Mouse (Mus musculus) heart, embryonic 16.5 days (tissue): ENCODE measurements at regions not wholly inside any gene's neighbourhood (a gene's known extent, or its start where the extent isn't known, plus 50 kb on each side); places are given as distances from the start of the nearest gene placed in this dataset.
A peak's percentile ranks its signal among the peaks of the same experiment; 100 is the strongest.

Experiments
- ATAC-seq: fragments of 200-750 bp; cut with Nextera tagmentation; replicated peaks from 2 replicates; pipeline ENCODE4 v1.8.0; 2017; ENCODE audit warnings: moderate number of reproducible peaks; ENCODE audit not compliant: insufficient read depth, low FRiP score; ENCODE audit errors: extremely low read depth
- H3K27ac ChIP-seq: fragments of 300-500 bp; sonication (generic); 2 replicates; pipeline ENCODE4 v1.5.1; 2014; ENCODE audit warnings: mild to moderate bottlenecking, low read length, control low read depth, moderate library complexity
- H3K27me3 ChIP-seq: fragments of 300-500 bp; sonication (generic); 2 replicates; pipeline ENCODE4 v1.6.1; 2014; ENCODE audit warnings: low read length, mixed read lengths; ENCODE audit not compliant: control insufficient read depth, insufficient read depth
- H3K36me3 ChIP-seq: fragments of 300-500 bp; sonication (generic); 2 replicates; pipeline ENCODE4 v1.6.1; 2014; ENCODE audit not compliant: control insufficient read depth, insufficient read depth
- H3K4me1 ChIP-seq: fragments of 300-500 bp; sonication (generic); 2 replicates; pipeline ENCODE4 v1.6.1; 2014; ENCODE audit warnings: low read length, mixed read lengths; ENCODE audit not compliant: control insufficient read depth, insufficient read depth
- H3K4me2 ChIP-seq: fragments of 300-500 bp; sonication (generic); 2 replicates; pipeline ENCODE4 v1.6.1; 2014; ENCODE audit warnings: low read depth, mild to moderate bottlenecking, control low read depth, low read length
- H3K4me3 ChIP-seq: fragments of 300-500 bp; sonication (generic); 2 replicates; pipeline ENCODE4 v1.5.1; 2014; ENCODE audit warnings: mild to moderate bottlenecking, control low read depth, low read length
- H3K9ac ChIP-seq: fragments of 300-500 bp; sonication (generic); 2 replicates; pipeline ENCODE4 v1.6.1; 2014; ENCODE audit warnings: low read length, control low read depth
- H3K9me3 ChIP-seq: fragments of 300-500 bp; sonication (generic); replicated peaks from 2 replicates; pipeline ENCODE4 v1.6.1; 2016; ENCODE audit warnings: low read length; ENCODE audit not compliant: control insufficient read depth
- WGBS: fragments of 180-500 bp; shearing (Covaris S2); extraction: QIAGEN DNeasy Blood & Tissue Kit; methylation state at CpG from one replicate; pipeline ENCODE4 v1.1.7; 2014; 5-methylcytosine and 5-hydroxymethylcytosine counted together

- Histone ChIP-seq H3K9me3 (no peaks in the 10 kb centered on the region), H3K4me1 (0 out of 2 replicates have a peak, but pooled peaks cover 2% of the 10 kb centered on the region), H3K27ac (no peak overlapping the region), H3K4me2 (no peak overlapping the region), H3K9ac (no peak overlapping the region), H3K4me3 (no peak overlapping the region), H3K36me3 (no peaks in the 10 kb centered on the region), H3K27me3 (no peaks in the 10 kb centered on the region; the same call in 1 of the 2 replicates)
- 53% methylated on average over 3 of the region's 3 CpGs for WGBS
- ATAC-seq: no peak
Observed at GRCm38 (mm10) chr12:107652126-107652728, 163.8 kb downstream of the 3110018I06Rik start.

- Histone ChIP-seq H3K27ac (no peak overlapping the region), H3K4me1 (0 out of 2 replicates have a peak, but pooled peaks cover 2% of the 10 kb centered on the region), H3K36me3 (no peaks in the 10 kb centered on the region), H3K27me3 (no peaks in the 10 kb centered on the region; the same call in 1 of the 2 replicates), H3K9ac (no peak overlapping the region), H3K9me3 (no peaks in the 10 kb centered on the region), H3K4me3 (no peak overlapping the region), H3K4me2 (no peak overlapping the region)
- ATAC-seq: peak; percentile 32; the same call in 1 of the 2 replicates
- 28% methylated on average over 7 of the region's 7 CpGs for WGBS
Observed at GRCm38 (mm10) chr12:107653131-107653530, 164.7 kb downstream of the 3110018I06Rik start.

- H3K4me3 ChIP-seq: no peak overlapping the region
- no peak for ATAC-seq
- no peak overlapping the region for H3K27ac ChIP-seq
- no peaks in the 10 kb centered on the region for H3K36me3 ChIP-seq
- H3K27me3 ChIP-seq: no peaks in the 10 kb centered on the region; the same call in 1 of the 2 replicates
- no peak overlapping the region for H3K4me2 ChIP-seq
- H3K4me1 ChIP-seq: 0 out of 2 replicates have a peak, but pooled peaks cover 2% of the 10 kb centered on the region
- no peak overlapping the region for H3K9ac ChIP-seq
- H3K9me3 ChIP-seq: no peaks in the 10 kb centered on the region
- WGBS: 53% methylated on average over 5 of the region's 5 CpGs
Observed at GRCm38 (mm10) chr12:107656846-107657245, 168.4 kb downstream of the 3110018I06Rik start.

- ATAC-seq: no peak
- Histone ChIP-seq H3K9ac (no peak overlapping the region), H3K9me3 (no peaks in the 10 kb centered on the region), H3K4me3 (no peak overlapping the region), H3K4me1 (0 out of 2 replicates have a peak, but pooled peaks cover under 1% of the 10 kb centered on the region), H3K27me3 (no peaks in the 10 kb centered on the region; the same call in 1 of the 2 replicates), H3K27ac (no peak overlapping the region), H3K36me3 (no peaks in the 10 kb centered on the region), H3K4me2 (no peak overlapping the region)
- WGBS: 81% methylated on average over 12 of the region's 12 CpGs
Observed at GRCm38 (mm10) chr12:107658241-107658640, 169.8 kb downstream of the 3110018I06Rik start.

- no peak overlapping the region for H3K4me2 ChIP-seq
- H3K27me3 ChIP-seq: no peaks in the 10 kb centered on the region
- H3K4me3 ChIP-seq: no peak overlapping the region
- no peaks in the 10 kb centered on the region for H3K36me3 ChIP-seq
- H3K27ac ChIP-seq: no peak overlapping the region
- ATAC-seq: no peak
- 80% methylated on average over 9 of the region's 9 CpGs for whole genome bisulfite sequencing
- H3K9ac ChIP-seq: no peak overlapping the region
- H3K9me3 ChIP-seq: no peaks in the 10 kb centered on the region
- no peaks in the 10 kb centered on the region for H3K4me1 ChIP-seq
Observed at GRCm38 (mm10) chr12:107658821-107659220, 170.4 kb downstream of the 3110018I06Rik start.

GRCm38 (mm10) chr12:107662624-107663023, 174.2 kb downstream of the 3110018I06Rik start:
- H3K4me2 ChIP-seq: no peak overlapping the region
- no peaks in the 10 kb centered on the region for H3K36me3 ChIP-seq
- no peaks in the 10 kb centered on the region for H3K4me1 ChIP-seq
- H3K27ac ChIP-seq: no peak overlapping the region
- H3K9ac ChIP-seq: no peak overlapping the region
- no peak for ATAC-seq
- no peaks in the 10 kb centered on the region for H3K27me3 ChIP-seq
- 17% methylated on average over 1 of the region's 1 CpGs for WGBS
- H3K9me3 ChIP-seq: no peaks in the 10 kb centered on the region
- H3K4me3 ChIP-seq: no peak overlapping the region

- 74% methylated on average over 3 of the region's 3 CpGs for WGBS
- no peak overlapping the region for H3K9ac ChIP-seq
- H3K4me1 ChIP-seq: no peaks in the 10 kb centered on the region
- no peak overlapping the region for H3K27ac ChIP-seq
- ATAC-seq: no peak
- H3K36me3 ChIP-seq: no peaks in the 10 kb centered on the region
- no peak overlapping the region for H3K4me3 ChIP-seq
- H3K27me3 ChIP-seq: no peaks in the 10 kb centered on the region
- H3K4me2 ChIP-seq: no peak overlapping the region
- no peaks in the 10 kb centered on the region for H3K9me3 ChIP-seq
Observed at GRCm38 (mm10) chr12:107667836-107668235, 179.4 kb downstream of the 3110018I06Rik start.

- Histone ChIP-seq H3K27me3 (no peaks in the 10 kb centered on the region), H3K4me3 (no peak overlapping the region), H3K9me3 (no peaks in the 10 kb centered on the region), H3K36me3 (no peaks in the 10 kb centered on the region), H3K27ac (no peak overlapping the region), H3K4me2 (no peak overlapping the region), H3K9ac (no peak overlapping the region), H3K4me1 (no peaks in the 10 kb centered on the region)
- no peak for ATAC-seq
- 75% methylated on average over 5 of the region's 5 CpGs for WGBS
Observed at GRCm38 (mm10) chr12:107669046-107669445, 180.6 kb downstream of the 3110018I06Rik start.

GRCm38 (mm10) chr12:107669450-107669849, 181.0 kb downstream of the 3110018I06Rik start:
- H3K27ac ChIP-seq: no peak overlapping the region
- no peak for ATAC-seq
- H3K9ac ChIP-seq: no peak overlapping the region
- no peaks in the 10 kb centered on the region for H3K27me3 ChIP-seq
- H3K4me1 ChIP-seq: no peaks in the 10 kb centered on the region
- H3K36me3 ChIP-seq: no peaks in the 10 kb centered on the region
- H3K4me3 ChIP-seq: no peak overlapping the region
- no peaks in the 10 kb centered on the region for H3K9me3 ChIP-seq
- H3K4me2 ChIP-seq: no peak overlapping the region
- 82% methylated on average over 6 of the region's 6 CpGs for WGBS
